Comparison of ENCODE assay signal across 21 mouse cellular contexts in the genomic region with DNA sequence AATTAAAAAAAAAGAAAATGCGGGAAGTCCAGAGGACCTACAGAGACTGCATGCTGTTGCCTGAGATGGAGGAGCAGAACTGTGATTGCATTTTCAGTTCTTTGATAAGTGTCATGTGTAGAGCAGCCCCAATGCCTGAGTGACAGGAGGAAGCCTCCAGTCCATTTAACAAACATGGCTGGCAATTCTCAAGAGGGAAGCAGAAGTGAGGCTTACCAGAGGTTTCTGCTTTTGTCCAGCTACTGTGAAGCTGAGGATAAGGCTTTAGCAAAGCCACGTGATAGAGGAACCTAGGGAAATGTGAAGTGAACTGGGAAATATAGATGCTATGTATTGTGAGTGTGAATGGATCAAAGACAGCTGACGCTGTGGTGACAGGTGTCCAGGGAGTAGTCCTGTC. TPM values are rescaled to one million over a fixed set of nuclear protein-coding genes. Genes with fewer than 3 reads are reported as not detected.
"Had no signal": no experiment of that assay in that cellular context is flagged by ENCODE, and none has a peak within 500 bp of the region (broad histone marks: within the 10 kb centered on the region; RNA-seq: fewer than 3 reads in every experiment).

No protein-coding gene starts in this region.

- ATAC-seq: midbrain, embryonic 16.5 days had no signal

- H3K4me2 ChIP-seq: lung, embryonic 14.5 days; midbrain, embryonic 12.5 days; neural tube, embryonic 13.5 days had no signal

- H3K9ac ChIP-seq: liver, embryonic 14.5 days; lung, embryonic 14.5 days; midbrain, embryonic 12.5 days; neural tube, embryonic 13.5 days had no signal

- H3K36me3 ChIP-seq: midbrain, embryonic 12.5 days; neural tube, embryonic 13.5 days had no signal

- H3K9me3 ChIP-seq: megakaryocyte, embryonic 14.5 days; midbrain, embryonic 12.5 days; neural tube, embryonic 13.5 days had no signal

- H3K4me1 ChIP-seq: midbrain, embryonic 12.5 days; neural tube, embryonic 13.5 days had no signal

- DNase-seq: lung, adult 18-20 months; lung, embryonic 14.5 days; lung, postnatal 14 days; lung, postnatal 36 days; midbrain, embryonic 14.5 days; right cerebral cortex, postnatal 14 days; spleen, adult 18-20 months; thymus, adult 18-20 months; thymus, postnatal 14 days; thymus, postnatal 36 days had no signal

- H3K27me3 ChIP-seq: megakaryocyte, embryonic 14.5 days; midbrain, embryonic 12.5 days; neural tube, embryonic 13.5 days had no signal

- H3K4me3 ChIP-seq: megakaryocyte, embryonic 14.5 days; midbrain, embryonic 12.5 days; myocyte; neural tube, embryonic 13.5 days had no signal

- H3K27ac ChIP-seq: liver, embryonic 14.5 days; macrophage; midbrain, embryonic 12.5 days; neural tube, embryonic 13.5 days had no signal

RNA-seq across cellular contexts. Expression of gene Sucnr1, which starts 56.6 kb away (rescaled TPM):
- total RNA-seq: neutrophil, adult 5-6 weeks had no signal
- polyA plus RNA-seq: lung, embryonic 14.5 days; lung, embryonic 16.5 days; macrophage; midbrain, embryonic 12.5 days; midbrain, embryonic 14.5 days; midbrain, embryonic 16.5 days; myocyte; neural tube, embryonic 11.5 days; neural tube, embryonic 13.5 days; stomach, embryonic 14.5 days had no signal
